Mouse (Mus musculus) liver, embryonic 16.5 days (tissue): ENCODE data around the gene Tspan18. TPM values are rescaled to one million over a fixed set of nuclear protein-coding genes. Genes with fewer than 3 reads are reported as not detected.

Source experiments
- ATAC-seq: fragments of 200-750 bp; cut with Nextera tagmentation; 2 replicates; pipeline ENCODE4 v1.8.0; 2017; ENCODE audit warnings: low read depth, mild to moderate bottlenecking, moderate number of reproducible peaks, moderate library complexity
- H3K27ac ChIP-seq: fragments of 300-500 bp; sonication (generic); 2 replicates; pipeline ENCODE4 v1.5.1; 2014; ENCODE audit warnings: mild to moderate bottlenecking, low read length
- H3K27me3 ChIP-seq: fragments of 300-500 bp; sonication (generic); 2 replicates; pipeline ENCODE4 v1.6.1; 2014; ENCODE audit warnings: low read depth, low read length, mixed read lengths; ENCODE audit not compliant: control insufficient read depth, insufficient read depth
- H3K36me3 ChIP-seq: fragments of 300-500 bp; sonication (generic); 2 replicates; pipeline ENCODE4 v1.6.1; 2014; ENCODE audit warnings: mild to moderate bottlenecking; ENCODE audit not compliant: control insufficient read depth, insufficient read depth
- H3K4me1 ChIP-seq: fragments of 300-500 bp; sonication (generic); 2 replicates; pipeline ENCODE4 v1.6.1; 2014; ENCODE audit warnings: low read depth, low read length, mixed read lengths; ENCODE audit not compliant: control insufficient read depth
- H3K4me2 ChIP-seq: fragments of 300-500 bp; sonication (generic); 2 replicates; pipeline ENCODE4 v1.6.1; 2014; ENCODE audit warnings: low read depth, low read length, mixed read lengths
- H3K4me3 ChIP-seq: fragments of 300-500 bp; sonication (generic); 2 replicates; pipeline ENCODE4 v1.5.1; 2014; ENCODE audit warnings: low read depth, mild to moderate bottlenecking, low read length
- H3K9ac ChIP-seq: fragments of 300-500 bp; sonication (generic); 2 replicates; pipeline ENCODE4 v1.6.1; 2014; ENCODE audit warnings: low read depth, low read length
- H3K9me3 ChIP-seq: fragments of 300-500 bp; sonication (generic); replicated peaks from 2 replicates; pipeline ENCODE4 v1.6.1; 2016; ENCODE audit warnings: low read length; ENCODE audit not compliant: control insufficient read depth
- WGBS: fragments of 180-500 bp; shearing (Covaris S2); extraction: QIAGEN DNeasy Blood & Tissue Kit; methylation state at CpG from one replicate; pipeline ENCODE4 v1.1.7; 2014; ENCODE audit not compliant: insufficient replicate concordance; 5-methylcytosine and 5-hydroxymethylcytosine counted together
- polyA plus RNA-seq: library from polyadenylated mRNA; unstranded; fragments of >200 nt; fragmentation: Nextera tagmentation; extraction: Ambion mirVana; gene quantifications from 2 replicates; pipeline ENCODE4 v1.2.1, GENCODE M21; 2015

Gene Tspan18
- polyA plus RNA-seq, 1 experiment from 2014 or later, result 2.0 TPM

DNA sequence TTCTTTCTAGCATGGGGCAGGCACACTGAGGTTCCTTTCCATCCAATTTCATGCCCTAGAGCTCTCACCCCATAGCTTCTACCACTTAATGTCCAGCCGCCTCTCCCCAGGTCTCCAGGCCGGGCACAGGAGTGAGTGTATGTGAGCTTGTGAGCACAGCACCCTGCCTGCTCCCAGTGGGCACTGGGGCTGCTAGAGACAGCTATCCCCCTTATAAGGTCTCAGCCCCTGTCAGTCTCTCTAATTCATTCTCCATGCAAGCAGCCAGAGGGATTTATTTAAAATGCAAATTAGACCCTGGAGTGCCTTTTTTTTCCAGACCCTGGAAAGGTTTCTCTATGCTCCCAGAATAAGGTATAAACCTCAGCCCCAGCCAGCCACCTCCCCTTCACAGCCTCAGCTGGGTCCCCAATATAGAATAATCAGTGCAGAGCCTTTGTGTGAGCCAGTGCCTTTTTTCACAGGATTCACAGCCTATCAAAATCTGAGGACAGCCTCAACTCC, 54.1 kb downstream of the Tspan18 start:
- H3K4me3 ChIP-seq, result no peak overlapping the region
- no peaks in the 10 kb centered on the region for H3K36me3 ChIP-seq
- no peak overlapping the region for H3K4me2 ChIP-seq
- WGBS, result 69% methylated on average over 2 of the region's 2 CpGs
- no peak overlapping the region for H3K9ac ChIP-seq
- ATAC-seq, result no peak
- H3K4me1 ChIP-seq, result no peaks in the 10 kb centered on the region; the same call in 1 of the 2 replicates
- H3K27me3 ChIP-seq, result no peaks in the 10 kb centered on the region
- no peaks in the 10 kb centered on the region for H3K9me3 ChIP-seq
- no peak overlapping the region for H3K27ac ChIP-seq

- no peaks in the 10 kb centered on the region for H3K9me3 ChIP-seq
- no peaks in the 10 kb centered on the region for H3K27me3 ChIP-seq
- 39% methylated on average over 11 of the region's 11 CpGs for WGBS
- no peak overlapping the region for H3K4me2 ChIP-seq
- no peak overlapping the region for H3K9ac ChIP-seq
- H3K4me3 ChIP-seq, result no peak overlapping the region
- ATAC-seq, result no peak
- no peaks in the 10 kb centered on the region for H3K36me3 ChIP-seq
- H3K27ac ChIP-seq, result no peak overlapping the region
- no peaks in the 10 kb centered on the region; the same call in 1 of the 2 replicates for H3K4me1 ChIP-seq
Observed at GRCm38 (mm10) chr2:93278181-93278975, 55.9 kb downstream of the Tspan18 start.

DNA sequence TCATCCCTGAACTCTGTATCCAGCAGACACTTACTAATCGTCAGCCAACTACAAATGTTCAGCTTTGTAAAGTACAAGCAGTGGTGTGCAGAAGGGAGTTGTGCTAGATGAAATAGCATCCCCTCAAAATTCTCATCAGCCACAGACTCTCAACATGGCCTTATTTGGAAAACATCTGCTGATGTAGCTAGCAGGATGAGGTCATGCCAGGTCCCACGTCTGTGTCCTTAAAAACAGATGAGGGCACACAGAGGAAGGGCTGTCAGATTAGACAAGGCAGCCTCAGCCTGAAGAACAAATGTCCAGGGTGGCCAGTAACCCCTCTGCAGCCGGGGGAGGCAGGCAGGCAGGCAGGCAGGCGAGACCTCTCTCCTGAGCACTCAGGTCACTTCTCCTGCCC, 56.8 kb downstream of the Tspan18 start:
- Histone ChIP-seq H3K9ac (no peak overlapping the region), H3K4me2 (no peak overlapping the region), H3K27ac (no peak overlapping the region), H3K4me1 (no peaks in the 10 kb centered on the region; the same call in 1 of the 2 replicates), H3K36me3 (no peaks in the 10 kb centered on the region), H3K27me3 (no peaks in the 10 kb centered on the region), H3K4me3 (no peak overlapping the region), H3K9me3 (no peaks in the 10 kb centered on the region)
- WGBS, result 22% methylated on average over 4 of the region's 4 CpGs
- ATAC-seq, result no peak

DNA sequence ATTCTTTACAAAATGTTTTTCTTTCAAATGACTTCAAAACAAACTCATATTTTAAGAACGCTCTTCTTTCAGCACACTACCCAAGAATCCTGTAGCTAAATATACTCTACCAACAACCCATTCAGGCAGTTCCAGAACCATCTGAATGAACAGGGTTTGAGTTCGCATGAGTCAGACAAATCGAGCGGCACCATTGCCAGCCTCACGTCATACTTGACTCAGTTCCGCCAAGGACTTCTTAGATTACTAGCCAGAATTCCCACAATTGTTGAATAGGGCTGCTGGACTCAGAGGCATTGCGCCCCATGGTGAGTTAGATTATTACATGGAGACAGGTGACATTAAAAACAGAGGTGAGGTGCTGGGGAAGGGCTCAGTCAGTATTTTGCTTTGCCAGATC, 58.3 kb downstream of the Tspan18 start:
- no peaks in the 10 kb centered on the region for H3K9me3 ChIP-seq
- no peak overlapping the region for H3K27ac ChIP-seq
- H3K27me3 ChIP-seq, result no peaks in the 10 kb centered on the region
- no peaks in the 10 kb centered on the region for H3K36me3 ChIP-seq
- no peak overlapping the region for H3K4me2 ChIP-seq
- 77% methylated on average over 7 of the region's 7 CpGs for WGBS
- ATAC-seq, result no peak
- H3K4me1 ChIP-seq, result no peaks in the 10 kb centered on the region
- no peak overlapping the region for H3K4me3 ChIP-seq
- H3K9ac ChIP-seq, result no peak overlapping the region

DNA sequence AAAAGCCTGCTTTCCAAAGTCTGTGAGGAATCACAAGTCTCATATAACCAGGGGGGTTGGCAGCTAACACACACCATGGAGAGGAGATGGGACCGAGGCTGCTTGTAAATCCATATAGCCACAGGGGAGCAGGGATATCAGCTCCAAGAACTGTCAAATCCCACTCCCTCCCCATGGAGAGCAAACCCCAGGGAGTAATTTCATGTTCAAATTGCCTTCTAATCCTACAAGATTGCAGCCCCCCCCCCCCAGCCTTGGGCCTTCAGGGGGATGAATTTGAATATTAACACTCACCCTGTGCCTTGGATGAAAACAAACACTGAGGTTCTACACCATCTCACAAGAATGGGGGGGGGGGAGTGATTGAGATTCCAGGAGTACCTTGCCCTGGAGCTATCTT, 60.4 kb downstream of the Tspan18 start:
- no peak overlapping the region for H3K9ac ChIP-seq
- WGBS, result 55% methylated on average over 1 of the region's 1 CpGs

DNA sequence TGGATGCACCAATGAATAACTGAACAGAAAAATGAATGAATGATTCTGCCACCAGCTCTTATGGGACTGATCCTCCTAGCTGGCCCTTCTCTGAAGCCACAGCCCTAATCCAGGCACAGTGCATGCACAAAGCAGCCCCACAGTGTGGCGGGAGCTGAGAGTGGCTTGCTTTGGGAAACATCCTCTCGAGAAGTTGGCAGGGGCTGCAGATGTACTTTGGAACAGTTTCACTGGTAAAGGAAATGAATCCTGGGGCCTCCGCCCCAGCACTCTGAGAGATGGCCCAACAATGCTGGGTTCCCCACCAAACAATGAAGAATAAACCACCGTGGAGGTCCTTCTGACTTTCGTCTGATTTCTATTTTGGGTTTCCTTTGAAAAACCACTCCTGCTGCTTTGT, 64.2 kb downstream of the Tspan18 start:
- H3K4me2 ChIP-seq, result no peak overlapping the region
- no peaks in the 10 kb centered on the region for H3K27me3 ChIP-seq
- ATAC-seq, result no peak
- no peak overlapping the region for H3K27ac ChIP-seq
- H3K36me3 ChIP-seq, result no peaks in the 10 kb centered on the region
- no peaks in the 10 kb centered on the region for H3K4me1 ChIP-seq
- no peak overlapping the region for H3K4me3 ChIP-seq
- H3K9me3 ChIP-seq, result no peaks in the 10 kb centered on the region
- H3K9ac ChIP-seq, result no peak overlapping the region
- WGBS, result 40% methylated on average over 5 of the region's 5 CpGs

More for the DNA sequence above, 60.4 kb downstream of the Tspan18 start:
- Histone ChIP-seq H3K4me1 (no peaks in the 10 kb centered on the region), H3K4me3 (no peak overlapping the region), H3K27me3 (no peaks in the 10 kb centered on the region), H3K36me3 (no peaks in the 10 kb centered on the region), H3K27ac (no peak overlapping the region), H3K9me3 (no peaks in the 10 kb centered on the region), H3K4me2 (no peak overlapping the region)
- no peak for ATAC-seq

DNA sequence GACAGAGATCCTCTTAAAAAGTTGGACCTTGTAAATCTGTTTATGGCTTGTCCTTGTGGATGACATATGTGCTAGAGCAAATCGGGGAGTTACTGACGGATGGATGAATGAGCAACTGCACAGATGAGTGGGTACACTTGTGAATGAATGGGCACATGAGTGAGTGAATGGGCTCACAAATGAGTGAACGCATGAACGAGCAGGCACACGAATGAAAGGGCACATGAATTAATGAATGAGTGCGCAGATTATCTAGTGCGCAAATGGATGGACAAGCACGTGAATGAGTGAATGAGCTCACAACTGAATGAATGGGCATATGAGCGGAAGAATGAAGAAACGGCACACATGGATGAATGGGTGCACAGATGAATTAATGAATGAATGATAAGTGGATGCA, 64.7 kb downstream of the Tspan18 start:
- H3K4me2 ChIP-seq, result no peak overlapping the region
- H3K4me3 ChIP-seq, result no peak overlapping the region
- H3K36me3 ChIP-seq, result no peaks in the 10 kb centered on the region
- no peaks in the 10 kb centered on the region for H3K4me1 ChIP-seq
- 71% methylated on average over 10 of the region's 10 CpGs for WGBS
- no peak overlapping the region for H3K27ac ChIP-seq
- no peak for ATAC-seq
- no peaks in the 10 kb centered on the region for H3K9me3 ChIP-seq
- no peaks in the 10 kb centered on the region for H3K27me3 ChIP-seq
- H3K9ac ChIP-seq, result no peak overlapping the region

- H3K27ac ChIP-seq, result no peak overlapping the region
- no peak overlapping the region for H3K4me2 ChIP-seq
- H3K4me1 ChIP-seq, result no peaks in the 10 kb centered on the region
- no peak for ATAC-seq
- H3K9ac ChIP-seq, result no peak overlapping the region
- H3K9me3 ChIP-seq, result no peaks in the 10 kb centered on the region
- WGBS, result 54% methylated on average over 3 of the region's 3 CpGs
- no peaks in the 10 kb centered on the region for H3K36me3 ChIP-seq
- H3K4me3 ChIP-seq, result no peak overlapping the region
- H3K27me3 ChIP-seq, result no peaks in the 10 kb centered on the region
Observed at GRCm38 (mm10) chr2:93268711-93269270, 65.5 kb downstream of the Tspan18 start.

- Histone ChIP-seq H3K4me1 (no peaks in the 10 kb centered on the region), H3K9me3 (no peaks in the 10 kb centered on the region), H3K4me3 (no peak overlapping the region), H3K9ac (no peak overlapping the region), H3K27me3 (no peaks in the 10 kb centered on the region), H3K36me3 (no peaks in the 10 kb centered on the region), H3K27ac (no peak overlapping the region), H3K4me2 (no peak overlapping the region)
- peak; percentile 64 for ATAC-seq
- WGBS, result 34% methylated on average over 4 of the region's 4 CpGs
Observed at GRCm38 (mm10) chr2:93267791-93268190, 66.5 kb downstream of the Tspan18 start.
